Mouse (Mus musculus): ENCODE data around the gene BC024063. TPM values are rescaled to one million over a fixed set of nuclear protein-coding genes. Genes with fewer than 3 reads are reported as not detected.

Gene BC024063
- polyA plus RNA-seq, 1 experiment from 2014 or later: 4.0 TPM

DNA sequence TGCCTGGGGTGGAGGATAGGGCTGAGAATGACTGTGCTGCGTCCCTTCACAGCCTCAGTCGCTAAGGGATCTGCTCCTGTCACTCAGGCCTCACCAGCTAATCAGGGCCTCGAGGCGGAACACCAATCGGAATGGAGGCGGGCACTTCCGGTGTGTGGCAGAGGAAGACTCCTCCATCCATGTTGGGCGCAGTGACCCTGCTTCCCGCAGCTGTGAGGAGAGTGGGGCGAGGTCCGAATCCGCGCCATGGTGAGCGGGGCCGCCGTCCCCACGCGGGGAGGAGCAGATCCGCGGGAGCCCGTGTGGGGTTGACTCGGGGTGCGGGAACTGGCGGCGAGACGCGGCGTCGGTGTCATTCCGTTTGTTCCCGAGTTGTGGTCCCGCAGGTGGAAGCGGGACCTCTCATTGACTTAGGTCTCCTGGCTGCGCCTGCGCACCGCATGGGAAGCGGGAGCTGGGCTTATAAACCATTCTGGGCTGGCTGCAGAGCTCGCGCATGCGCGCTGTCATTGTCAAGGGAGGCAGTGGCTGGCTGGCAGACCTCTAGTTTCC is 44.8 kb downstream of the BC024063 start, which contains the start of gene AU041133:
Gene AU041133, plus strand, starts transcription at position 164 of the 552 bp plus-strand sequence.
- WGBS: 2% methylated on average over 39 of the region's 41 CpGs
- no peaks in the 10 kb centered on the region for H3K36me3 ChIP-seq (ENCODE audit: control insufficient read depth, insufficient read depth, low read length)
- peak within 1 kb of the TSS; percentile 72 for H3K9ac ChIP-seq (ENCODE audit: low read length)
- H3K27ac ChIP-seq (replicated peaks in 1 of 2; ENCODE audit: control insufficient read depth in 1 of 2, insufficient read depth in 1 of 2, low read depth in 2 of 2, low read length in 2 of 2): peak within 1 kb of the TSS; percentile 61 to 79
- peak within 1 kb of the TSS; percentile 59 for H3K4me2 ChIP-seq (ENCODE audit: low read length)
- peak within 1 kb of the TSS; percentile 64 to 79 for H3K4me3 ChIP-seq (ENCODE audit: control insufficient read depth in 1 of 2, insufficient read depth in 1 of 2, low read depth in 1 of 2, low read length in 2 of 2)
- peak; percentile 97 for ATAC-seq (ENCODE audit: insufficient number of reproducible peaks, insufficient read depth, low FRiP score, low read depth)
- H3K9me3 ChIP-seq (ENCODE audit: control insufficient read depth, low read length): peaks cover 48% of the 10 kb centered on the region
- no peaks in the 10 kb centered on the region for H3K27me3 ChIP-seq (ENCODE audit: control insufficient read depth, insufficient read depth, low read length)
- H3K4me1 ChIP-seq (ENCODE audit: control insufficient read depth in 2 of 2, insufficient read depth in 2 of 2, low read length in 2 of 2): no peaks in the 10 kb centered on the region

DNA sequence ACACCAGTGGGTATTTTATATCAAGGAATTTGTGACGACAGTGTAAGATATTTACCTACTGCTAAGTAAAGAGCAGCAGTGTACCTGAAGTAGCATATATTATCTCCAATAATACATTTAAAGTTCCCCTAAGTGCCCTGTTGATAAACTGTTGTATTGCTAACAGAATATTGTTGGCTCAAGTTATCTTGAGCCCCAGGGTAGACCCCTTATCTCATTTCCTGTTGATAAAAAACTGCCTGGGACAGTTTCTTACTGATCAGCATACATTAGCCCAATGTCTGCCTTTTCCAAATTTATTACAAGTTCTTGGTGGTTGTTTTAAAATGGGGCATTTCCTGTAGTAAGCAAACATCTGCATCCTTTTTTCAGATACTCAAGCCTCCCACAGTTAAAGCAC is 62.1 kb downstream of the BC024063 start:
- peaks cover 38% of the 10 kb centered on the region for H3K36me3 ChIP-seq (ENCODE audit: control insufficient read depth, insufficient read depth, low read length)

DNA sequence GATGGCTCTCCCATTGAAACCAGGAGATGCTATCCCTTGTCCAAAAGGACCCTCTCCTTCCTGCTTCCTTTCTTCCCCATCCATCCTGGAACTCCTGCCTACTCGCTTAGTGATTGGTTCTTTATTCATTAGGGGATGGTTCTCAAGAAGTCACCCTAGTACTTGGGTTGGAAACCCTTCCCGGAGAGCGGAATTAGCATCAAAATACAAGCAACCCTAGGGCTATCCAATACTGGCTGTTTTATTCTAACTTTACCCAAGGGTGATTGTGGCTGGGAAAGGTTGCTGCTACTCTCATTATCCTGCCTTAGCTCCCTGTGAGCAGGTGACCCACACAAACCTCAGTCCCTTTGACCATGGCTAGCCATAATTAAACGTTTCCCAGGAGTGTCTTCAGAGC is 64.4 kb downstream of the BC024063 start:
- no peaks in the 10 kb centered on the region for H3K27me3 ChIP-seq (ENCODE audit: control insufficient read depth, insufficient read depth, low read length)
- no peaks in the 10 kb centered on the region for H3K4me1 ChIP-seq (ENCODE audit: control insufficient read depth in 2 of 2, insufficient read depth in 2 of 2, low read length in 2 of 2)
- no peak overlapping the region for H3K4me2 ChIP-seq (ENCODE audit: low read length)
- WGBS: 78% methylated on average over 4 of the region's 4 CpGs
- peaks cover 57% of the 10 kb centered on the region for H3K36me3 ChIP-seq (ENCODE audit: control insufficient read depth, insufficient read depth, low read length)
- H3K4me3 ChIP-seq (ENCODE audit: control insufficient read depth in 1 of 2, insufficient read depth in 1 of 2, low read depth in 1 of 2, low read length in 2 of 2): no peak overlapping the region
- no peak overlapping the region for H3K9ac ChIP-seq (ENCODE audit: low read length)
- H3K27ac ChIP-seq (replicated peaks in 1 of 2; ENCODE audit: control insufficient read depth in 1 of 2, insufficient read depth in 1 of 2, low read depth in 2 of 2, low read length in 2 of 2): no peak overlapping the region
- peaks cover 67% of the 10 kb centered on the region for H3K9me3 ChIP-seq (ENCODE audit: control insufficient read depth, low read length)
- no peak for ATAC-seq (ENCODE audit: insufficient number of reproducible peaks, insufficient read depth, low FRiP score, low read depth)

More for the DNA sequence above, 62.1 kb downstream of the BC024063 start:
- Histone ChIP-seq H3K4me3 (ENCODE audit: control insufficient read depth in 1 of 2, insufficient read depth in 1 of 2, low read depth in 1 of 2, low read length in 2 of 2) (no peak overlapping the region), H3K27ac (replicated peaks in 1 of 2; ENCODE audit: control insufficient read depth in 1 of 2, insufficient read depth in 1 of 2, low read depth in 2 of 2, low read length in 2 of 2) (no peak overlapping the region), H3K9ac (ENCODE audit: low read length) (no peak overlapping the region), H3K9me3 (ENCODE audit: control insufficient read depth, low read length) (peaks cover 48% of the 10 kb centered on the region), H3K4me1 (ENCODE audit: control insufficient read depth in 2 of 2, insufficient read depth in 2 of 2, low read length in 2 of 2) (no peaks in the 10 kb centered on the region), H3K27me3 (ENCODE audit: control insufficient read depth, insufficient read depth, low read length) (no peaks in the 10 kb centered on the region), H3K4me2 (ENCODE audit: low read length) (no peak overlapping the region)
- 92% methylated on average over 1 of the region's 1 CpGs for WGBS
- no peak for ATAC-seq (ENCODE audit: insufficient number of reproducible peaks, insufficient read depth, low FRiP score, low read depth)

Other genes starting within 250 kb of the BC024063 start
- 6.4 and 7.6 TPM in 2 replicates for gene Gm32687, start 219.4 kb upstream of the BC024063 start, polyA plus RNA-seq (2014; fragmentation: Nextera tagmentation; extraction: Ambion mirVana)
- gene Zfp781, start 152.9 kb upstream of the BC024063 start, polyA plus RNA-seq (2014; fragmentation: Nextera tagmentation; extraction: Ambion mirVana): 2.6 and 2.7 TPM in 2 replicates
- gene Zfp873, start 35.2 kb upstream of the BC024063 start, polyA plus RNA-seq (2014; fragmentation: Nextera tagmentation; extraction: Ambion mirVana): 10.5 and 12.4 TPM in 2 replicates
- gene AU041133, start 44.7 kb downstream of the BC024063 start, polyA plus RNA-seq (2014; fragmentation: Nextera tagmentation; extraction: Ambion mirVana): 5.5 and 5.6 TPM in 2 replicates
- 12.9 and 13.2 TPM in 2 replicates for gene Zfp938, start 157.9 kb downstream of the BC024063 start, polyA plus RNA-seq (2014; fragmentation: Nextera tagmentation; extraction: Ambion mirVana)
- not detected in 2 replicates for gene 4932415D10Rik, start 233.2 kb downstream of the BC024063 start, polyA plus RNA-seq (2014; fragmentation: Nextera tagmentation; extraction: Ambion mirVana)

Data from heart, embryonic 14.5 days (tissue).